Mouse (Mus musculus) forebrain, postnatal 0 days (tissue): Measurements from ENCODE around the gene Colq. TPM values are rescaled to one million over a fixed set of nuclear protein-coding genes. Genes with fewer than 3 reads are reported as not detected.

ENCODE experiments used
- ATAC-seq: fragments of 200-750 bp; cut with Nextera tagmentation; 2 replicates; pipeline ENCODE4 v1.8.0; 2017; ENCODE audit warnings: mild to moderate bottlenecking, moderate library complexity
- DNase-seq: peaks from one replicate; pipeline ENCODE4 v3.0.0-alpha.2; 2015
- H3K27ac ChIP-seq: fragments of 300-500 bp; sonication (generic); 2 replicates; pipeline ENCODE4 v1.5.1; 2014; ENCODE audit warnings: low read depth, mild to moderate bottlenecking, antibody characterized with exemption, low read length, moderate library complexity, mixed read lengths
- H3K27me3 ChIP-seq: fragments of 300-500 bp; sonication (generic); 2 replicates; pipeline ENCODE4 v1.6.1; 2014; ENCODE audit warnings: mild to moderate bottlenecking, low read length, mixed read lengths; ENCODE audit not compliant: insufficient read depth
- H3K36me3 ChIP-seq: fragments of 300-500 bp; sonication (generic); 2 replicates; pipeline ENCODE4 v1.6.1; 2014; ENCODE audit warnings: mild to moderate bottlenecking, moderate library complexity; ENCODE audit not compliant: insufficient read depth
- H3K4me1 ChIP-seq: fragments of 300-500 bp; sonication (generic); 2 replicates; pipeline ENCODE4 v1.6.1; 2014; ENCODE audit warnings: antibody characterized with exemption; ENCODE audit not compliant: insufficient read depth
- H3K4me2 ChIP-seq: fragments of 300-500 bp; sonication (generic); 2 replicates; pipeline ENCODE4 v1.6.1; 2014; ENCODE audit warnings: low read depth, mild to moderate bottlenecking, moderate library complexity
- H3K4me3 ChIP-seq: fragments of 300-500 bp; sonication (generic); 2 replicates; pipeline ENCODE4 v1.5.1; 2014; ENCODE audit warnings: low read depth, low read length, mixed read lengths
- H3K9ac ChIP-seq: fragments of 300-500 bp; sonication (generic); 2 replicates; pipeline ENCODE4 v1.6.1; 2014; ENCODE audit warnings: mild to moderate bottlenecking
- H3K9me3 ChIP-seq: fragments of 300-500 bp; sonication (generic); 2 replicates; pipeline ENCODE4 v1.6.1; 2016; ENCODE audit warnings: low read length
- CTCF ChIP-seq: sonication (generic); IDR thresholded peaks from 2 replicates; pipeline ENCODE4 v1.5.1; 2016; ENCODE audit warnings: antibody characterized with exemption, control low read depth, low read depth
- WGBS: fragments of 180-500 bp; shearing (Covaris S2); extraction: QIAGEN DNeasy Blood & Tissue Kit; methylation state at CpG from one replicate; pipeline ENCODE4 v1.1.7; 2014; 5-methylcytosine and 5-hydroxymethylcytosine counted together
- polyA plus RNA-seq: library from polyadenylated mRNA; unstranded; fragments of >200 nt; fragmentation: Nextera tagmentation; extraction: Ambion mirVana; gene quantifications from 2 replicates; pipeline ENCODE4 v1.2.1, GENCODE M21; 2015
- total RNA-seq: library from RNA; depleted of rRNA; stranded (reverse); fragments of >200 nt; gene quantifications from 2 replicates; pipeline ENCODE4 v1.2.3, GENCODE M21; 2014

Colq gene
- total and polyA plus RNA-seq, 2 experiments from 2014 or later = 0.13 to 0.43 TPM

- ATAC-seq (no peak), DNase-seq (no peak)
- peaks cover 11% of the 10 kb centered on the region for H3K4me1 ChIP-seq
- H3K4me3 ChIP-seq = peak overlapping the region; percentile 91
- no peaks in the 10 kb centered on the region for H3K27me3 ChIP-seq
- no peaks in the 10 kb centered on the region for H3K9me3 ChIP-seq
- WGBS = 52% methylated on average over 7 of the region's 7 CpGs
- TF ChIP-seq CTCF = no peak
- H3K27ac ChIP-seq = no peak overlapping the region
- peak overlapping the region; percentile 86 for H3K9ac ChIP-seq
- peak overlapping the region; percentile 67 for H3K4me2 ChIP-seq
- H3K36me3 ChIP-seq = peaks cover 34% of the 10 kb centered on the region
These were observed 94.9 kb downstream of the Colq start for GRCm38 (mm10) chr14:31496241-31496646.

GRCm38 (mm10) chr14:31495538-31495937 lies 95.6 kb downstream of the Colq start:
- ATAC-seq (no peak), DNase-seq (no peak)
- H3K27ac ChIP-seq = peak overlapping the region; percentile 81
- peak overlapping the region; percentile 91 for H3K4me3 ChIP-seq
- no peak for TF ChIP-seq CTCF
- H3K36me3 ChIP-seq = peaks cover 31% of the 10 kb centered on the region
- 4% methylated on average over 8 of the region's 8 CpGs for WGBS
- no peaks in the 10 kb centered on the region for H3K9me3 ChIP-seq
- H3K27me3 ChIP-seq = no peaks in the 10 kb centered on the region
- peak overlapping the region; percentile 67 for H3K4me2 ChIP-seq
- H3K4me1 ChIP-seq = peaks cover 11% of the 10 kb centered on the region
- peak overlapping the region; percentile 86 for H3K9ac ChIP-seq

- Histone ChIP-seq H3K9me3 (no peaks in the 10 kb centered on the region), H3K27me3 (no peaks in the 10 kb centered on the region), H3K4me3 (peak within 1 kb of the TSS; percentile 91), H3K4me2 (peak within 1 kb of the TSS; percentile 67), H3K4me1 (peaks cover 11% of the 10 kb centered on the region), H3K9ac (peak within 1 kb of the TSS; percentile 86), H3K36me3 (peaks cover 29% of the 10 kb centered on the region), H3K27ac (peak within 1 kb of the TSS; percentile 81)
- ATAC-seq = peak; percentile 98
- under 1% methylated on average over 49 of the region's 49 CpGs for WGBS
- DNase-seq = peak; percentile 93
- TF ChIP-seq CTCF = no peak
These were observed 96.1 kb downstream of the Colq start, which contains the start of gene Mettl6 for GRCm38 (mm10) chr14:31494975-31495455. TSS of gene Mettl6 (minus strand) at chr14:31495040.

GRCm38 (mm10) chr14:31494349-31494974 lies 96.7 kb downstream of the Colq start, which contains the start of gene Eaf1:
TSS of gene Eaf1 (plus strand) at chr14:31494399.
- H3K9ac ChIP-seq = peak within 1 kb of the TSS; percentile 86
- WGBS = 2% methylated on average over 37 of the region's 37 CpGs
- H3K36me3 ChIP-seq = peaks cover 27% of the 10 kb centered on the region
- H3K27me3 ChIP-seq = no peaks in the 10 kb centered on the region
- DNase-seq = no peak
- H3K4me3 ChIP-seq = peak within 1 kb of the TSS; percentile 91
- no peak for TF ChIP-seq CTCF
- H3K4me2 ChIP-seq = peak within 1 kb of the TSS; percentile 67
- H3K27ac ChIP-seq = peak within 1 kb of the TSS; percentile 81
- peaks cover 11% of the 10 kb centered on the region for H3K4me1 ChIP-seq
- H3K9me3 ChIP-seq = no peaks in the 10 kb centered on the region
- peak; percentile 45 for ATAC-seq

GRCm38 (mm10) chr14:31493901-31494300 lies 97.2 kb downstream of the Colq start:
- 52% methylated on average over 9 of the region's 9 CpGs for WGBS
- TF ChIP-seq CTCF = no peak
- H3K27me3 ChIP-seq = no peaks in the 10 kb centered on the region
- ATAC-seq (no peak), DNase-seq (no peak)
- H3K36me3 ChIP-seq = peaks cover 27% of the 10 kb centered on the region
- H3K4me3 ChIP-seq = peak overlapping the region; percentile 91
- H3K4me2 ChIP-seq = peak overlapping the region; percentile 67
- H3K9ac ChIP-seq = peak overlapping the region; percentile 86
- H3K9me3 ChIP-seq = no peaks in the 10 kb centered on the region
- H3K27ac ChIP-seq = no peak overlapping the region
- H3K4me1 ChIP-seq = peaks cover 11% of the 10 kb centered on the region

- no peak for TF ChIP-seq CTCF
- H3K9ac ChIP-seq = no peak overlapping the region
- 95% methylated on average over 6 of the region's 6 CpGs for WGBS
These were observed 103.1 kb downstream of the Colq start for GRCm38 (mm10) chr14:31488055-31488454.

GRCm38 (mm10) chr14:31486465-31486864 lies 104.7 kb downstream of the Colq start:
- TF ChIP-seq CTCF = 0 out of 2 replicates have a peak, but pooled peaks have one; percentile 13
- Histone ChIP-seq H3K4me2 (no peak overlapping the region), H3K27ac (no peak overlapping the region), H3K4me3 (no peak overlapping the region), H3K4me1 (no peaks in the 10 kb centered on the region), H3K9me3 (no peaks in the 10 kb centered on the region), H3K9ac (no peak overlapping the region), H3K36me3 (peaks cover 66% of the 10 kb centered on the region), H3K27me3 (no peaks in the 10 kb centered on the region)
- DNase-seq (no peak), ATAC-seq (no peak)
- 82% methylated on average over 4 of the region's 4 CpGs for whole genome bisulfite sequencing

More at GRCm38 (mm10) chr14:31488055-31488454, 103.1 kb downstream of the Colq start:
- Histone ChIP-seq H3K4me1 (no peaks in the 10 kb centered on the region), H3K27ac (no peak overlapping the region), H3K9me3 (no peaks in the 10 kb centered on the region), H3K27me3 (no peaks in the 10 kb centered on the region), H3K4me3 (no peak overlapping the region), H3K4me2 (no peak overlapping the region), H3K36me3 (peaks cover 63% of the 10 kb centered on the region)
- ATAC-seq = no peak
- DNase-seq = no peak
